Mouse (Mus musculus) embryo, embryonic 10 days (tissue): ENCODE measurements around the gene Frem1.

Source experiments
- DNase-seq: peaks from one replicate; pipeline ENCODE4 v3.0.0-alpha.2; 2015; ENCODE audit warnings: low spot score

Gene Frem1

DNA sequence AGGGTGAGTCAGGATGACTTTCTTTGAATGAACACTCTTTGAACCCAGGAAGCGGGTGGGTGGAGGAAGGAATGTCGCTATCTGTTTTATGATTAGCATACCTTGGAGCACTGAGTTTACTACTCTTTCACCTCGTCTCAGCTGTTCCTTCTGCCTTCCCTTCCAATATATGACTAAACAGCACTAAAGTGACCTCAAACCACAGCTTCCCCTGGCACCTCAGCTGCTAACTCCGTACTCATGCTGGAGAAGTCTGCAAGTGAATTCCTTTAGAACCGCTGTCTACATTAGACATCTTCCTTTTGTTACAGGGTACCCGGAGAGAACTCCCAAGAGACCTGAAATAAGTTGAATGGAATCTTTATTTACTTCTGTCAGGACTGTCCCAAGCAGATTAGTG lies 181.2 kb downstream of the Frem1 start:
- no peak for DNase-seq

GRCm38 (mm10) chr4:82867731-82868445 lies 184.3 kb downstream of the Frem1 start:
- no peak for DNase-seq

GRCm38 (mm10) chr4:82867111-82867510 lies 185.0 kb downstream of the Frem1 start:
- DNase-seq: no peak

DNA sequence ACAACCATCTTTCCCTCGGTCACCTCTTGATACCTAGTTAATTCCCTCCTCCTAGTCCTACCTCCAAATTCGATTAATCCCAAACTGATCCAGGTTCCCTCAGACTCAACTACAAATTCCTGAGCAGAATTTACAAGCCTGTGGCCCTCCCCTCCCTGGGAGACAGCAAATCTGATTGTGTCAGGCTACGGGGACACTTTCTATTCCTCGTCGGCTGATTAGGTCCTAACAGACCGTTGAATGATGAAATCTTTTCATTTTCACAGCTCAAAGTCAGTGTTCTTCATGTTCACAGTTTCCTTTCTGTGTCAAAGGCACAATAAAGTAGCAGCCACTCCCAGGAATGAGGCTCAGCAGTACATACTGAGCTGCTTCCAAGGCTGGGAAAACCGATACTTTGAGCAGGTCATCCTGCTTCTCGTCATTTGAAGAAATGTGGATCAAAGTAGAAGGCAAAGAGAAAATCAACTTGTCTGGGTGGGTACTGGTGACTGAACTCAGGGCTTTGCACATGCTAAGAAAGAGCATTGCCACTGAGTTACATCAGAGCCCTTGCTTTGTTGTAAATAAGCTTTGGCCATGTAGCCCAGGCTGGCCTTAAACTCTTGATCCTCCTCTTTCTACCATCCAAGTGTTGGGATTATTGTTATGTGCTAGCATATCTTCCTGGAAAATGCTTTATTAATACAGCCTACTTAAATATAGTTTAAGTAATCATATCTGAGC lies 187.0 kb downstream of the Frem1 start:
- no peak for DNase-seq

GRCm38 (mm10) chr4:82863316-82863715 lies 188.8 kb downstream of the Frem1 start:
- DNase-seq: no peak

DNA sequence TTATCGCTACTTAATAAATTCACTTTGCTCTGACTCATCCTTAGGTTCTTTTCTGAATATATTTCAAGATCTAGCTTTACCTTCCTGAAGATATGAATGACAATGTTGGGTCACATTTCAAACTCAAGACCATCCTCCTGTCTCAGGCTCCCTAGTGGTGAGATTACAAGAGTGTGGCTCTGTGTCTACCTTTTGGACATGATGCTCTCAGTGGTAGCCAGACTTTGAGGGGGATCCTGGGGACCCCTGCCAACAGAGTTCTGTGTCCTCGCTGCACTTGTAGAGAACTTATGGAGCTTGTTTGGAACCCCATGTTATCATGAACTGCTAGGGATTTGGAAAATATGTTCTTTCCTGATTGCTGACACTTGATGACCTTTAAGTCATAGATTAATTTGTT lies 190.7 kb downstream of the Frem1 start:
- DNase-seq: no peak

GRCm38 (mm10) chr4:82860566-82860965 lies 191.6 kb downstream of the Frem1 start:
- DNase-seq: no peak

DNA sequence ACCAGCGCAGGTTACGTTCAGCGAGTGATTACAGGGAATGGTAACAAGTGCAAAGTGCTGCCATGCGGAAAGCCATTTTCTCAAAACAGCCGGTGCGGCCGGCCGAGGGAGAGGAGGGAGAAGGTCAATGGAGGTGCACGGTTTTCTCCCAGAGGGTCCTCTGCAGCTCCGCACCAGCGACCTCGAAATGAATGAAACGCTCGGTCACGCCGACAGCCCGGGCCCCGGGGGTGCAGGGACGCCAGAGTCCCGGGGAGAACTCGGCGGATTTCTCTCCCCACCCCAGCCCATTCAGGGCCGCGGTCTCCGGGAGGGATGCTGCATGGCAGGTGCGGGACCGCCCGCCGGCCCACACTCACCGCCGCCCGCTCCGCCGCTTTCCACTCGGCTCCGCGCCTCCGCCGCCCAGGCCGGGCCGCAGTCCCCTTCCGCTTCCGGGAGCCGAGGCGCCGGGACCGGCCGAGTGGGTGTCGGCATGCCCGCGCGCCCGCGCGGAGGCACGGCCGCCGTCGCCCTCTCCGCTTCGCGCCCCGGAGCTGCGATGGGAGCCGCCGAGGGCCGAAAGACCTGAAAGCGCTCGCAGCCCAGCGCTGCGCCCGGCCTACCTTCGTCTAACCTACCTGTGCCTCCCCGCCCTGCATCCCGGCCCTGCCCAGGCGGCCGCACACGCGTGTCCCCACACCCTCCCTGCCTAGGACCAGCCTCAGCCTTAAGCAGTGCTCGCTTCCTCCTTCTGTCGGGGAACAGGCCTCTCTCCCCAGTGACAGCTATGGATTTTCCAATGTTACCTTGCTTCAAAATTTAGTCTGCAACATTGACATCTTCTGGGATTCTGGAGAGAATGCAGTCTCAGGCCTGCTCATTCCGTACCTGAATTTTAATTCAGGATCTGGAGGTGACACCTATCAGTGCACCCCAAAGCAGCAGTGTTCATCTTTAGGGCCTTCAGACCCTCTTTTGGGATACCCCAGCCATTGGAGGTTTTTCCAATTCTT lies 192.7 kb downstream of the Frem1 start, which contains the start of gene Zdhhc21:
Zdhhc21 (minus strand) TSS at position 828 of the 995 bp plus-strand sequence.
- DNase-seq: peak; percentile 67

DNA sequence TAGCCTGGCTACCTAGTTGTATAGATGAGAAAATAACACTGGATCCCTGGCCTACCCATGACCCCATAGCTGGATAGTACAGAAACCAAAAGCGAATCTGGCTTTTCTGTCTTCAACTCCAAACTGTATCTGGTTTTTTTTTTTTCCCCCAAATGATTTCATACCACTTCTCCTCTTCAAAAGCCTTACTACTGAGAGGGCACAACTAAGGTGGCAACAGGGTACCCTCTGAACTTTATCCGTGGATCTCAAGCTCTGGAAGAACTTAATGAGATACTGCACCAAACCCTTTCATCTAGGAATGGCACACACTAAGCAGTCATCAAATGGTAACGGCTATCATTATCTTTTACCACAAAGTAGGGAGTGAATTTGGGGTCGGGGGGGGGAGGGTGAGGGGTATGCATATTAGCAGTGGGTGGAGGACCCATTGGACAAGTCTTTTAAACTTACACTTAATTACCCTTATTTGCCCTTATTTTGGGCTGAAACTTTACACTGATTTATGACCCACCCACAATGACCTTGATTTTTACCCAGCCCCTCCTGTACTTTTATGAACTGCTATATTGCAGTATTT lies 193.6 kb downstream of the Frem1 start:
- DNase-seq: no peak

DNA sequence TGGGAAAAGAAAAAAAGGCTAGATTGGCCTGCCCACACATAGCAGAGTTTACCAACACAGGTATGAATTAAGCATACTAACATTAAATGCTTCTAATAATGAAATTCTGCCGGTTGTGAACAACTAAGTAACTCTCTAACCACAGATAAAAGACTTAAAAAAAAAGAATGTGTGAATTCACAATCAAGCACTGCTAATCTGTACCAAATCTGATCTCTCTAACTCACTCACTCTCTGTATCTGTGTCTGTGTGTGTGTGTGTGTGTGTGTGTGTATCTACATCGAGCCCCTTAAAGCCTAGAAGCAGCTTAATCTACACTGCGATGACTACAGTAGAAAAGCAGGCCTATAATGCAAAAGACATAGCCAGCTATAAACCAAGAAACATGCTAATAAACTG lies 195.2 kb downstream of the Frem1 start:
- DNase-seq: no peak

DNA sequence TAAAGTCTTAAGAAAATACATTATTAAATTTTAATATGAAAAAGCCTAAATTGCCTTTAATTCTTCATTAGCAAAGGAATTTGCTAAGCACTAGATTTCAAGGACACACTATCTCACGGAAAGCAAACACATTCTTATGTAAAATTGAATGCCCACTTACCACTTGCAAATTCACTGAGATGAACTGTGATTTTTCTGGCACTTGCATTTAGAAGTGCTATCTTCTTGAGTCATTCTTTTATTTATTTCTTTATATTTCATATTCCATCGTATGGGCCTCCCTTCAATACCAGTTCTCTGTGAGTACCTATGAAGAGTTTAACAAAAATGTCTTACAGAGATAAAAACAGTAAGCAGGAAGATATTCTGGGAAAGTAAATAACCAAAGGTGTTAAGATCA lies 198.3 kb downstream of the Frem1 start:
- DNase-seq: no peak

DNA sequence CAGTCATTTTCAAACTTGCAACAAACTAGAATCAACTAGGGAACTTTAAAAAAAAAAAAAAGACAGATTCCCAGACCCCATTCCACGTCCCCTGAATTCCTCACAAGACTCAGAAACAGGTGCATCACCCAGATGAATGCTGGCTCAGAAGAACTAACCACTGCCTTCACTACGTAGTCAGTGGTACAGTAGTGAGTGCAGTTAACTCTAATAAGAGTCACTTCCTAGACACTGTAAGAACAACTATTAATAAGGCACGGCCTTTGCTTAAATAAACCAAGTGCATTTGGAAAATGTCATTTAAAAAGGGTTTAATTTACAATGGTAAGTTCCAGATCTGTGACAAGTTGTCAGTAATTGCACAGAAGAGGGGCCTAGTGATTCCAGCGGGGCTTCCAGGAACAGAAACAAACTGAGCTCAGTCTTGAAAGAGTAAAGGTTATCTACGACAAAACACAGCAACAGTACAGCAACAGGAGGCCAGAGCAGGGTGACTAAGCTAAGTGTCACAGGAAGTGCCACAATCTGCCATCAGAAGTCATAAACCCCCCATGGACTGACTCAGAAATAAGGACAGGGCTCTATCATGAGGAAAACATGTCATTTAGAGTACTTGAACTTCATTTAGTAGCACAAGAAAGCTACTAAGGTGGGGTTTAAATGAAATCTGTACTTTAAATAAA lies 203.4 kb downstream of the Frem1 start:
- peak; percentile 23 for DNase-seq
